Mouse (Mus musculus): ENCODE measurements around the gene Fbxw8.

DNA sequence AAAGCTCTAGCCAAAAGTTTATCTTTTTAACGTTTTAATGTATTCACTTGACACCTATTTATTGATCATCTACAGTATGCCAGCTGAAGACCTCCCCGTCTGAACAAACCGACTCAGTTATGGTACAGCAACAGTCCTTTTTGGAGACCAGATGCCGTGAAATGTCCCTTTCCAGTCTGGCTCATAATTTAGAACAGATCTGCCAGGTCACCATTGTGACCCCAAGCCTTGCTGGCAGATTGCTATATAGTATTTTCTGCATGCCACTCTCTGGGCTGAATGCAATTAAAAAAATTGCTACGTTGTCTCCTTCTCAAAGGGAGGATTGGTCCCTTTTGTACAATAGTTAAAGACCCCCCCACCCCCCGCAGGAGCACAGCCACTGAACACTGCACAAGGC, 33.1 kb upstream of the Fbxw8 start:
- TF ChIP-seq CTCF (IDR thresholded peaks at IDR 0.05; ENCODE audit: extremely low read depth, insufficient read length, insufficient replicate concordance, low read depth, low read length) (no peak), POLR2A (IDR thresholded peaks at IDR 0.05; ENCODE audit: low read depth, low read length) (no peak)
